Mouse (Mus musculus): ENCODE data around the gene Zfp507. TPM values are rescaled to one million over a fixed set of nuclear protein-coding genes. Genes with fewer than 3 reads are reported as not detected.

Gene Zfp507
- total RNA-seq, 2 experiments from 2014 or later, result 11.3 to 12.3 TPM

DNA sequence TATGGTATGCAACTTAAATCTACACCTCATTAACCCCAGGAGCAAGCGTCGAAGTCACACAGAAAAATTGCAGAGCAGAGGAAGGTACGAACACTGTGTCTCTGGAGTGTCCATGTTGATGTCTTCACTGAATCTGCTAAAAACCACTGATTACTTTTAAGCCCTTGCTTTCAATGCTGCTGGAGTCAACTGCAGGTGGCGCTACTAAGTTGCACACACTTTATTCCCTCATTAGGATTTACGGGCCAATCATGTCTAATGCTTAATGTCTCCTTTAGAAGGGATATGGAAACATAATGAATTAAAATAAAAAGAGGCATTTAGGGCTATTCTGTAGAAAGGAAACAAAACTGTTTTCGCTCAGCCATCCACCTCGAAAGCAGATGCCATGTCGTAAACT, 12.6 kb downstream of the Zfp507 start:
- intact Hi-C loops (cut with DNase I), result no loop called here
- no peak for DNase-seq (ENCODE audit: low spot score)

DNA sequence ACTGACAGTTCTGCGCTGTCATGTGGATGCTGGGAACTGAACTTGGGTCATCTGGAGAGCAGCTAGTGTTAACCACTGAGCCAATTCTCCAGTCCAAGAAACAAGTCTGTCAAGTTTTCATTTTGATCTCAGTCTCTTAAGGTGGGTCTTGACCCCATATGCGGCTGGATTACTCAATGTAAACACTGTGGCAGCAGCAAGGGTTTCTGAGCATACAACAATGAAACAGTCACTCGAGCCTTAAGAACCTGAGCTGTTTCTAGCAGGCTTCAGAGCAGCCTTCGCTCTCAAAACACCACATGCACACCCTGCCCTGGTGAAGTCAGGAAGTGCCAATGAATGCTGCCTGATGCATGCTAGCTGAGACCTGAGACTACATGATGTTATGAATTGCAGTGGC, 17.2 kb downstream of the Zfp507 start:
- no peak for DNase-seq (ENCODE audit: low spot score)
- intact Hi-C loops (cut with DNase I), result no loop called here

DNA sequence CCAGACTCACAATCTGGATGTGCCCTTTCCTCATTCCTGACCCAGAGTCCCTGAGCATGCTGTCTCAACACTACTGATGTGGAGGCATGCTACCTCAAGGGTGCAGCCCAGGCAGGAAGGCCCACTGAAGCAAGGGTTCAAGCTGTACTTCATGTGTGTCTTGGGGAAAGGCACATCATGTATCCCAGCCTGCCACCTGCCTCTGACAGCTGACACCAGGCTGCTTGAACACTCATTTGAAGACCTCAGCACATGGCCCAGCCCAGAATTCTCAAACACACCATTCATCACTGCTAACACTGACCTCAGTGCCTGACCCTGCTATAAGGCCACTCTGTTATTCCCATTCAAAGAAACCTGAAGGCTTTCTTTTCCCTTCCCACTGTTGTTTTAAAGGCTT, 20.6 kb downstream of the Zfp507 start:
- no peak for DNase-seq (ENCODE audit: low spot score)
- intact Hi-C loops (cut with DNase I), result no loop called here

DNA sequence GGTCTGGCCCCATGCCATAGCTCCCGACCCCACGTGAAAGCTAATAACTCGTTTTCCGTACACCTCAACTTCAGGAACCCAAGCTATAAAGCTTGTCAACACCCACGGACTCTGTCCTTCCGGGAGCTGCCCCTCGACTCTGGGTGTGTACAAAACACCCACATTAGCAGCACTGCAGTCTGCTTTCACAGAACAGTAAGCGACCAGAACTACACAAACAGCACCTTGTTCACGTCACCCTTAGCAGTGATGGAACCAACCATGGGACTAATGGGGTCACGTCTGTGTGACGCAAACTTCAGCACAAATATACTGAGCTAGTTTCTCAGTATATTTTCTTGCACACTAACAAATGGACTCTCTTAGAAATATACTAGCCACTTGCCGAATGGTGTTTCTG, 28.7 kb downstream of the Zfp507 start:
- intact Hi-C loops (cut with DNase I), result no loop called here
- no peak for DNase-seq (ENCODE audit: low spot score)

DNA sequence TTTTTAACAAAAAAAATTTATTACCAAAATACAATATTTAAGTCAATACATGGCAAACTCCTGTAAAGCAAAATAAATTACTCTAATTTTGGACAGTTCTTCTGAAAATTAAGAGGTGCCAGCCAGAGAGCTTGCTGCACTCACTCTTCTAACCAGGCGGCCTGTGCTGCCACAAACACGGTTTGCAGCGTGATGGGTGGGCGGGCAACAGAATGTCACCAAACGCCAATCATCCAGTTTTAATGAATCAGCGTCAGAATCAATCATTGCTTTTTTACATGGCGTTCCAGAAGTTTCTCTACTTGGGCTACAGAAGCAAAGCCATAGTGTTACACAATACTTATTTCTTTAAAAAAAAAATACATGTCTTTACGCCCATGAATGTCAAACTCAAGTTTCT, 30.5 kb downstream of the Zfp507 start:
- no peak for DNase-seq (ENCODE audit: low spot score)
- intact Hi-C loops (cut with DNase I), result no loop called here

DNA sequence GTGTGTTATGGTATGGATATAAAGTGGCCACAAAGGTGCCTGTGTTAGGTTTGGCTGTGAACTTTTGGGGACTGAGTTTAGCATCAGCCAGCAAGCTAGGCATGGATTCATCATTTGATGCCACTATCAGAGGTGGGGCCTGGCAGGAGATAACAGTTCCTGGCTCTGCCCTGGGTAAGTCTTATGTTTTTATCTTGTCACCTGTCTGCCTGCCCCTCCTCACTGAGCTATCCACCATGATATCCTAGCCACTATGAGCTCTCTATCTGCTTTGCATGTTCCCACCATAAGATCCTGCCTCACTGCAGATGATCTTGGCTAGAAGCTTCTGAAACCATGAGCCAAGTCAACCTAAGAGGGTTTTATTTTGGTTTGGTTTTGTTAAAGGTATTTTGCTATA, 31.7 kb downstream of the Zfp507 start:
- intact Hi-C loops (cut with DNase I), result no loop called here
- DNase-seq (ENCODE audit: low spot score), result no peak

DNA sequence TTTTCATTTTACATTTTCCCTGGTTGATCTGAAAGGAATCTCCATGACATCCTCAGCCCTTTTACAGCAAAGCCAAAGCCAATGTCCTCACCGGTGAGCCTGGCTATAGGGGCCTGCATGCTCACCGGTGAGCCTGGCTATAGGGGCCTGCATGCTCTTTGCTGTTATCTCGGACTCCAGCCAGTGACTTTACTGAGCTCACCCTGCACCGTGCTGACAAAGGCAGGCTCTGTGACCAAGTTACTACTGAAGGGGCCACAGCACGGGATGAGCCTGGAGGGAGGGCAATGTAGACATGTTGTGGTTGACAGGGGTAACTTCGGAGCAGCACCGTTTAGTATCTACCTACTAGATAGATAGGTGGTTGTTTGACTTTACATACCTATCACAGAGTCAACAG, 32.7 kb downstream of the Zfp507 start:
- no peak for DNase-seq (ENCODE audit: low spot score)
- intact Hi-C loops (cut with DNase I), result no loop called here

DNA sequence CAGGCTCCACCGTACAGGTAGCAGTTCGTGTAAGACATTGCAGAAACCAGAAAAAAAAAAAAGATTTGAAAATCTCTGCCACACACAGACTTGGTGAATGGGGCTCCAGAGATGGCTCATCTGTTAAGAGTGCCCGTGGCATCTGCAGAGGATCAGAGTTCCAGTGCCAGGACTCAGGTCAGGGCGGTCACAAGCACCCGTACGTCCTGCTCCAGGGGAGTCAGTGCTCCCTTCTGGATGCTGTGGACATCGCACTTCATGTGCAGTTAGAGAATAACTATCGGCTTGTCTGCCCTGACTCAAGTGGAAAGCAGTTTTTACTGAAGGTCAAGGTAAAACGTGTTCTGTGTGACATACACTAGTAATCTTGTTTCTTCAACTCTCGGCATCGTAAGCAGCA, 38.3 kb downstream of the Zfp507 start:
- intact Hi-C loops (cut with DNase I), result no loop called here
- DNase-seq (ENCODE audit: low spot score), result no peak

DNA sequence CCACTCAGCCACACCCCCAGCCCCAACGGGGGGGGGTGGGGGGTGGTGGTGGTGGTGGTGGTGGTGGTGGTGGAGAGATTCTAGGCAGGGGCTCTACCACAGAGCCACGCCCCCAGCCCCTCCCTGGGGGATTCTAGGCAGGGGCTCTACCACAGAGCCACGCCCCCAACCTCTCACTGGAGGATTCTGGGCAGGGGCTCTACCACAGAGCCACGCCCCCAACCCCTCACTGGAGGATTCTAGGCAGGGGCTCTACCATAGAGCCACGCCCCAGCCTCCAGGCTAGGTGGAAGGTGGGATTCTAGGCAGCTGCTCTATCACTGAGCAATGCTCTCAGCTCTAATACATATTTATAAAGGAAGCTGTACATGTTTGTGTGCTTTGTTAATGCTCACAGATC, 41.0 kb downstream of the Zfp507 start:
- DNase-seq (ENCODE audit: low spot score), result no peak
- intact Hi-C loops (cut with DNase I), result no loop called here

DNA sequence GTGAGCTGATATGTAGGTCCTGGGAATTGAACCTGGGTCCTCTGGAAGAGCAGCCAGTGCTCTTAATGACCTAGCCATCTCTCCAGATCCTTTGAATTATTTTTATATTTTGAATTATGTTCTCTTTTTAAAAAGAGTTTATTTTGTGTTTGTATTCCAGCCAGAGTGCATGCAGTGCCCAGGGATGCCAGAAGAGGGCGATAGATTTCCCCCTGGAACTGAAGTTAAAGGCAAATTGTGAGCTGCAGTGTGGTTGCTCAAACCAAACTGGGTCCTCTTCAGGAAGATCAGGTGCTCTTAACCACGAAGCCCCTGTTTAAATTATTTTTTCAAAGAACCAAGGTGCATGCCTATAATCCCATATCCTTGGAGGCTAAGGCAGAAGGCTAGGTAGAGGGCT, 43.2 kb downstream of the Zfp507 start:
- no peak for DNase-seq (ENCODE audit: low spot score)
- intact Hi-C loops (cut with DNase I), result loop anchor here (10.0 kb wide), 1 partner anchor 205 kb away; the partner anchor contains the start of gene Nudt19

DNA sequence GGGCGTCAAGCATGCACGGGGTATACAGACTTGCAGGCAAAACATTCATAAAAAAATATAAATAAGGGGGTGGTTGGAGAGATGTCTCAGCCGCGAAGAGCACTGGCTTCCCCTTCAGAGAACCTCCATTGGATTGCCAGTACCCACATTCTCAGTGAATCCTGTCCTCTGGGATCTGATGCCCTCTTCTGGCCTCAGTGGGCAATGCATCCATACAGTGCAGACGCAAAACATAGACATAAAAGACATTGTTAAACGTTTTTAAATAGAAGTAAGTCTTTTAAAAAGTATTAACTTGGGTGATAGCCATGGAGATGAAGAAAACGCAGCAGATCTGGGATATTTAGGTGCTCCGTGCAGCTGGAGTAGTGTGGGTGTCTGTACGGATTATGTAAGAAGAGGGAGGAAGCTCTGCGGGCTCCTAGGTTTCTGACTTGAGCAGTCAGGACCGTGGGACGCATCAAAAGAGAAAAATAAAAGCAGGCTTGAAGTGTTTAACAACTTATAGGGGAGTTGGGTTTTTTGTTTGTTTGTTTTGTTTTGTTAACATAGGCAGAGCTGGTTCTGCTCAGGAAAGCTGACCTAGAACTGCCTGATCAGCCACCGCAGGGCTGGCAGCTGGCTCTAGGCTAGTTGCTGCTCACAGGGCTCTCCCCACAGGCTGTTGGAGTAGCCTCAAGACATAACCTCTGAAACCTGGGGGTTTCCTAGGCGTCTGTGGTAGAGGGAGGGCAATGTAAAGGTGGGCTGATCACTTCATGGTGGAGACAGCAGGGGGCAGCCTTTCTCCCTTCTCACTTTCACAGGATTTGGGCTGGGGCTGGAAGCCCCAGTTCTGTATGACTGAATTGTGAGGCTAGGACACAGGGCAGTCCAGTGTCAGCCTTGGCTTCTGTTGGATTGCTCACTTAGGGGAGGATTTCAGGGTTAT, 46.0 kb downstream of the Zfp507 start:
- DNase-seq (ENCODE audit: low spot score), result no peak
- intact Hi-C loops (cut with DNase I), result loop anchor here (10.0 kb wide), 1 partner anchor 202 kb away; the partner anchor contains the start of gene Nudt19

DNA sequence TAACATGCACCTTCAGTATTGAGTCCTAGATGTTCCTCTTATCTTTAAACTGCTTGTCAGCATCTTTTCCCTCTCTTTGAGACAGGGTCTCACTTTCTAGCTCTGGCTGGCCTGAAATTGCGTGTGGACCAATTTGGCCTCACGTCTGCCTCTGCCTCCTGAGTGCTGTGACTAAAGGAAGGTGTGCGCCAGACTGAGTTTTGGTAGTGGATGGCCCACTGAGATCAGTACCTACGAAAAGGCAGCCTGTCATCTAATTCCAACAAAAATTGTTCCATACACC, 48.0 kb downstream of the Zfp507 start:
- intact Hi-C loops (cut with DNase I), result loop anchor here (10.0 kb wide), 1 partner anchor 200 kb away; the partner anchor contains the start of gene Nudt19

DNA sequence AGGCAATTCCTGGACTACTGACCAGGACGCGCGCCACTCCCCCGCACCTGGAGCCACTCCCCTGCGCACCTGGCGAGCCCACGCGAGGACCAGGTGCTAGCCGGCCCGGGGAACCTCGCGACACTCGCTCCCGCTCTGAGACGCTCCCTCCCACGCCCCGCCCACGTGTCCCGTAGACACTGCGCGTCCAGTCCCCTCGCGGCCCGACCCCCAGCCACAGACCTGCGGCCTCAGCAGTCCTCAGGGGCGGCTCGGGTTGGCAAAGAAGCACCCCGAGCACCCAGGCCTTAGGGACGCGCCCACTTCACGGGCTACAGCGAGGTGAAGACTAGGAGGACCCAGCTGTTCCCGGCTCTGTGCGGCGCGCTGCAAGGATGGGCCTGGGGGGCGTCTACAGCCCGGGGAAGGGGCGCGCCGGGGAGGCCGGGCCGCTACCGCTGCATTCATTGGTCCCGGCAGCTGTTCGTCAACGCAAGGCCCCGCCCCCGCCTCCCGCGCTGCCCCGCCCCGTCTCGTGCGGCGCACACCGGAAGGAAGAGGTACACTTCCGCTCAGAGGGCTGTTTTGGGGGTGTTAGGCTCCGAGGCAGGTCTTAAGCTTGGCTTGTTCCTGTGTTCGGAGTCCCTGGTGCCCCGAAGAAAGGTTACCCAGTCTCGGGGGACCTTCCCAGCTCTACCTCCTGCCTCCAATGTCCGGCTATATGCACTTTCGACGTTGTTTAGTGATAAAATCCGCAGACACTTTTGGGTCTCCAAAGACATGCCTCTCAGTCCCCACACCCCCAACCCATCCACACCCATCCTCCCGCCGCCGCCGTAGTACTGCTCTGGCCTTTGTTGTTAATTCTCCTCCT, 48.5 kb downstream of the Zfp507 start, which contains the start of gene Dpy19l3:
TSS of gene Dpy19l3 (minus strand) at position 422 of the 853 bp plus-strand sequence.
- intact Hi-C loops (cut with DNase I), result loop anchor here (10.0 kb wide), 1 partner anchor 199 kb away; the partner anchor contains the start of gene Nudt19
- DNase-seq (ENCODE audit: low spot score), result peak; percentile 75

More for the DNA sequence above, 48.0 kb downstream of the Zfp507 start:
- DNase-seq (ENCODE audit: low spot score), result no peak

DNA sequence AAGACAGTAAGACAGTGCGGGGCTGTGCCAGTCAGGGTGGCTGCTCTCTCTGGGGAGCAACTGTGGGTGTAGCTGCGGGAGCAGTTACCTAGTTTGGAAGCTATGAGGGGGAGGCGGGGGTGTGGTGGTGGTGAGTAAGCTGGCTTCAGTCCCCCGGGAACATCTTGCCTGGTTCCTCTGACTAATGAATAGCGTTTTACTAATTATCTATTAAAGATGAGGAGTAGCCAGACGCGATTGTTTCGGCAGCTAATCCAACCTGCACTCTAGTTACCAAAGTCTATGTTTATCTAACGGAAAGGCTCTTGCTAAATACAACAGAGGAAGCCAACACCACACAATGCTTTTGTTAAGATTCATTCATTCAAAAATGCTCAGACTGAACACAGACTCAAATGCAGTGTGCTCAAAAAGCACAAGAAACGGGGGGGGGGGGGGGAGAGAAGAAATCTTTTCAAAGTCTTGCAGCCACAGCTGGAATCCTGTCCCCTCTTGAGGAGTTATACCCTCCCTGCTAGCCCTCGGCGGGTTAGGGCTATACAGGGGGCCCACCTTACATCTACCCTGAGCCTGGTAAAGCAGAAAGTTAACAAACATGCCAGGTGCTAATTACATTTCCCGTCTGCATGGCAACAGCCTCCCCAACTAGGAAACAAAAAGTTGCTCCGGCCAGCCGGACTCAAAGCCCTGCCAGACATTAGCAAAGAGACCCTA, 49.3 kb downstream of the Zfp507 start:
- intact Hi-C loops (cut with DNase I), result loop anchor here (10.0 kb wide), 1 partner anchor 199 kb away; the partner anchor contains the start of gene Nudt19
- no peak for DNase-seq (ENCODE audit: low spot score)

DNA sequence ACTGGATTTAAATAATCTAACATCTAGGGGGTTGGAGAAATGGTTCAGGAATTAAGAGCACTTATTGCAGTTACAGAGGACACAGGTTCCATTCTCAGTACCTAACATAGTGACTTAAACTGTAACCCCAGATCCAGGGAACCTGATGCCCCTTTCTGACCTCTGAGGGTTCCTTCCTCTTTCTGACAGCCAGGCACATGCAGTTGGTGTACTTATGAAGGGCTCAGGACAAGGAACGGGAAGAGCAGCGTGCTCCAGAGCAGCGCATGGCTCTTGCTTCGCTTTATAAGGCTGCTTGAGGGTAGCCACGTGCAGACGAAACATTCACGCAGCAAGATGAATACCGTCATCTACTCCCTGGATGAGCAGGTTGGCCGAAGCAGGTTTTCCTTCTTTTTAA, 51.9 kb downstream of the Zfp507 start:
- intact Hi-C loops (cut with DNase I), result loop anchor here (10.0 kb wide), 1 partner anchor 196 kb away; the partner anchor contains the start of gene Nudt19
- DNase-seq (ENCODE audit: low spot score), result no peak

DNA sequence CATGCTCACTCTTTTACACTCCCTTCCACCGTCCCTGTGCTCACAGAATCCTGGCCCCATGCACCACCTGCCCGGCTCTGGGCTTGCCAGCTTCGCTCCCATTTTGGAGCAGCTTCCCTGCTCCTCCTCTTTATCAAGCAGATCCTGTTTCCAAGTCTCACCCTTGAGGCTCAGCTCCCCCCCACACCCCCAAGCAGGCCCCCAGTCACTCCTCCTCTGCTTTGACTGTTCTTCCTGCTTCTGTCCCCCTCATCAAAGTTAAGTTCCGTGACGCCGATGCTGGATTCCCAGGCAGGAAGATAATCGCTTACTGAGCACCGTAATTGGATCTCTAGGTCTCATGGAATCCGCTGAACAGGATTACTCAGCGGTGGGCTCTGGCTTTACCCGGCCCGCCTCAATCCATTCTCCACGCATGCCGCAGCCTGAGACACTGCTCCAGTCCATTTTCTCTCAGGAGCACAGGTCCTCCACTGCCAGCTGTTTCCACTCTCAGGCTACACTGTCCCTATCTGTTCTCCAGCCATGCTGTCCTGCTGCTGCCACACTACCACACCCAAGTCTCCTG, 55.3 kb downstream of the Zfp507 start:
- no peak for DNase-seq (ENCODE audit: low spot score)

DNA sequence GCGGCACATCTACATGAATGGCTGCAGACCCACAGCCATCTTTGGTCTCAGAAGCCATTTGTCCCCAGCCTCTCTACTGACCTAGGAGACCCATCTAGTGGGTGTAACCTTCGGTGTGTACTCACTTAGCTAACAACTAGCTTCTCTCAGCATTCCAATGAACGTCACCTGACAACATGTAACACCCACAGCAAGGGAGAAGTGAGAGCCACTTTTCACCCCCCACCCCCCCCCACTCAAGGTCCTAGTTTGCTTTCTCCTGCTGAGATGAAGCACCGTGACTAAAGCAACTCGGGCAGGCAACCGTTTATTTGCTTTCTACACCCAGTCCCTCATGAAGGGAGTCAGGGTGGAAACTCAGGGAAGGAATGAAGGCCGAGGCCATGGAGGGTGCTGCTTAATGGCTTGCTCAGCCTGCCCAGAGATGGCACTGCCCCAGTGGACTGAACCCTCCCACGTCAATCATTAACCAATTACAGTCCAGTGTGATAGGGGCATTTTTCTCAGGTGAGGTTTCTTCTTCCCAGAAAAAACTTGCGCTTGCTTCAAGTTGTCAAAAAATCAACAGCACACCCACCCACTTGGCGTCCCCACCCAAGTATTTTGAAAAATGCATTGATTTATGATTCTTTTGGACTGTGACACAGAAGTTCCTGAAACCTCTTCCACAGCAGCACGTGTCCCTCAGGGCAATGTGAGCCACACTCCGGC, 56.0 kb downstream of the Zfp507 start:
- intact Hi-C loops (cut with DNase I), result no loop called here
- DNase-seq (ENCODE audit: low spot score), result no peak

More for the DNA sequence above, 55.3 kb downstream of the Zfp507 start:
- intact Hi-C loops (cut with DNase I), result no loop called here

DNA sequence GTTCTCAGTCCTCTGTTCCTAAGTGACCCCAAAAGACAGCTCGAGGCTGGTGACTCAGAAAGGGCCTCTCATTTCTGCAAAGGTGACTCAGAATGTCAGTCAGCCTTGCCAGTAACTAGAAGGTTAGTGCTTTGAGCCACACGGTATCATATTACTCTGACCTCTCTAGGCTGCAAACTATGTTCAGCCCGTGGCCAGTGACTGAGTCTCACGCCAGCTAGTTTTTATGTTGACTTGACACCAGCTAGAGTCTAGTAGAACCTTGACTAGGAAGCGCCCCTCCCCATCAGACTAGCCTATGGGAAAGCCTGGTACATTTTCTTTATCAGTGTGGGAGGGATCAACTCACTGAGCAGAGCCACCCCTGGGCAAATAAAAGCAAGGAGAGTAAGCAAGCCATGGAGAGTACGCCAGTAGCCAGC, 57.5 kb downstream of the Zfp507 start:
- intact Hi-C loops (cut with DNase I), result no loop called here
- no peak for DNase-seq (ENCODE audit: low spot score)

DNA sequence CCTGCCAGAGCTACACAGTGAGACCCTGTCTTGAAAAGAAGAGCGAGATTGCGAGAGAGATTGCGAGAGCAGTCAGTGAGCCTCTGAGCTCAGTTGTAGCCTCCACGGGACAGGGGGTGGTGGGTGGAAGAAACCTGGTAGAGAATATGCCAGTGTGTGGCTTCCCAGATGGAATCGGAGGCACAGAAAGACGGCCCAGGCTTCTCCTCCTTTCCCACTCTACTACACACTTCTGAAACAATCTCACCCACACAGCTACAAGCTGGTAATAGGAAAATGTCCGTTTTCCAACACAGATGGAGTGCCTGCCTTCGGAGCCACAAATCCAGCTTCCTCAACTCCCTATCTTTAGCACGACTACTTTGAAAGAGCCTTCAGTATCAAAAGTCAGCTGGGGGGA, 58.0 kb downstream of the Zfp507 start:
- DNase-seq (ENCODE audit: low spot score), result no peak
- intact Hi-C loops (cut with DNase I), result no loop called here
